Mouse (Mus musculus) lung, embryonic 16.5 days (tissue): Measurements from ENCODE around the gene Cnr2. TPM values are rescaled to one million over a fixed set of nuclear protein-coding genes. Genes with fewer than 3 reads are reported as not detected.

Experiments used
- ATAC-seq: fragments of 200-750 bp; cut with Nextera tagmentation; 2 replicates; pipeline ENCODE4 v1.8.0; 2017; ENCODE audit warnings: low read depth, mild to moderate bottlenecking, moderate library complexity
- H3K27ac ChIP-seq: fragments of 300-500 bp; sonication (generic); 2 replicates; pipeline ENCODE4 v1.5.1; 2014; ENCODE audit warnings: mild to moderate bottlenecking, control low read depth, low read length
- H3K27me3 ChIP-seq: fragments of 300-500 bp; sonication (generic); 2 replicates; pipeline ENCODE4 v1.6.1; 2014; ENCODE audit warnings: low read depth, low read length, mixed read lengths; ENCODE audit not compliant: control insufficient read depth, insufficient read depth
- H3K36me3 ChIP-seq: fragments of 300-500 bp; sonication (generic); 2 replicates; pipeline ENCODE4 v1.6.1; 2014; ENCODE audit warnings: low read length; ENCODE audit not compliant: control insufficient read depth, insufficient read depth
- H3K4me1 ChIP-seq: fragments of 300-500 bp; sonication (generic); replicated peaks from 2 replicates; pipeline ENCODE4 v1.6.1; 2014; ENCODE audit warnings: low read length, mixed read lengths; ENCODE audit not compliant: control insufficient read depth, insufficient read depth
- H3K4me2 ChIP-seq: fragments of 300-500 bp; sonication (generic); 2 replicates; pipeline ENCODE4 v1.6.1; 2014; ENCODE audit warnings: low read depth, low read length, control low read depth
- H3K4me3 ChIP-seq: fragments of 300-500 bp; sonication (generic); 2 replicates; pipeline ENCODE4 v1.5.1; 2014; ENCODE audit warnings: mild to moderate bottlenecking, low read length, control low read depth
- H3K9ac ChIP-seq: fragments of 300-500 bp; sonication (generic); 2 replicates; pipeline ENCODE4 v1.6.1; 2014; ENCODE audit warnings: low read length, control low read depth
- H3K9me3 ChIP-seq: fragments of 300-500 bp; sonication (generic); 2 replicates; pipeline ENCODE4 v1.6.1; 2016; ENCODE audit warnings: low read length; ENCODE audit not compliant: control insufficient read depth
- WGBS: fragments of 180-500 bp; shearing (Covaris S2); extraction: QIAGEN DNeasy Blood & Tissue Kit; methylation state at CpG from one replicate; pipeline ENCODE4 v1.1.7; 2014; 5-methylcytosine and 5-hydroxymethylcytosine counted together
- polyA plus RNA-seq: library from polyadenylated mRNA; unstranded; fragments of >200 nt; fragmentation: Nextera tagmentation; extraction: Ambion mirVana; gene quantifications from 2 replicates; pipeline ENCODE4 v1.2.1, GENCODE M21; 2015

Cnr2 gene
- polyA plus RNA-seq, 1 experiment from 2014 or later = 1.3 TPM

DNA sequence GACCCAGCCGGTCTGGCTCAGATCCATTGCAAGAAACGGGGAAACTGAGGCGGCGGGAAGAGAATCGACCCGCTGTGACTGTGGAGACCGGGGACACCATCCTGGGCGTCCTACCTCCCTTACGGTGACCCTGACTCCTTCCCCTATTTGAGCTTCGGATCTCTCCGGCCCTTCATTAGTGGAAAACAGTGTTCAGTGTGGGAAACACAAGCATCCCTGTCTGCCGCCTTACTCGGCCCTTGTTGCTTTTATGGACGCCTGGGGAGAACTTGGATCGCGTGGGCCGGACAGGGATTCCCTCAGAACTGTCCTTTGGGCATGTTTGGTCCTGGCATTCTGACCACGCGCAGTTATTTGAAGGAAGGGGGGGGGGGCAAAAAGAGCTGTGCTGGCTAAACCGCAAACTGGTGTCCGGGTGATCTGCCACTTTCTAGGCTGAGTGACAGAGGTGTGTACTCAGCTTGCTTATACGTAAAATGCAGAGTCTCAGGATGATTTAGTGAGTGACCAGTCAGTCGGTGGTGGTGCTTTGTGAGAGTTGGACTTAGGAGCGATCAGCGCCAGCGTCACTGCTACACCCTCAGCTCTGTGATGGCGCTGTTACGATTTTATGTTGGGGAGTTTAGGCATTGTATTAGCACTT, 51.6 kb downstream of the Cnr2 start:
- Histone ChIP-seq H3K4me3 (peak overlapping the region; percentile 92), H3K9ac (peak overlapping the region; percentile 87), H3K27ac (peak overlapping the region; percentile 62), H3K36me3 (peaks cover 10% of the 10 kb centered on the region), H3K9me3 (peaks cover 5% of the 10 kb centered on the region), H3K27me3 (no peaks in the 10 kb centered on the region), H3K4me1 (peaks cover 12% of the 10 kb centered on the region; the same call in 1 of the 2 replicates), H3K4me2 (peak overlapping the region; percentile 80)
- ATAC-seq = peak; percentile 43
- under 1% methylated on average over 28 of the region's 28 CpGs for WGBS

- Histone ChIP-seq H3K9ac (no peak overlapping the region), H3K4me2 (no peak overlapping the region), H3K9me3 (peaks cover 5% of the 10 kb centered on the region), H3K4me1 (peaks cover 12% of the 10 kb centered on the region; the same call in 1 of the 2 replicates), H3K36me3 (peaks cover 11% of the 10 kb centered on the region), H3K27ac (no peak overlapping the region), H3K27me3 (no peaks in the 10 kb centered on the region), H3K4me3 (no peak overlapping the region)
- whole genome bisulfite sequencing = 80% methylated on average over 8 of the region's 8 CpGs
- ATAC-seq = no peak
Observed at GRCm38 (mm10) chr4:135948142-135948541, 52.9 kb downstream of the Cnr2 start.

GRCm38 (mm10) chr4:135949475-135949874, 54.3 kb downstream of the Cnr2 start:
- ATAC-seq = no peak
- Histone ChIP-seq H3K9me3 (peaks cover 5% of the 10 kb centered on the region), H3K4me1 (peaks cover 12% of the 10 kb centered on the region; the same call in 1 of the 2 replicates), H3K9ac (no peak overlapping the region), H3K4me3 (no peak overlapping the region), H3K4me2 (no peak overlapping the region), H3K27me3 (no peaks in the 10 kb centered on the region), H3K36me3 (peaks cover 11% of the 10 kb centered on the region), H3K27ac (no peak overlapping the region; the same call in 1 of the 2 replicates)
- WGBS = 71% methylated on average over 10 of the region's 10 CpGs

DNA sequence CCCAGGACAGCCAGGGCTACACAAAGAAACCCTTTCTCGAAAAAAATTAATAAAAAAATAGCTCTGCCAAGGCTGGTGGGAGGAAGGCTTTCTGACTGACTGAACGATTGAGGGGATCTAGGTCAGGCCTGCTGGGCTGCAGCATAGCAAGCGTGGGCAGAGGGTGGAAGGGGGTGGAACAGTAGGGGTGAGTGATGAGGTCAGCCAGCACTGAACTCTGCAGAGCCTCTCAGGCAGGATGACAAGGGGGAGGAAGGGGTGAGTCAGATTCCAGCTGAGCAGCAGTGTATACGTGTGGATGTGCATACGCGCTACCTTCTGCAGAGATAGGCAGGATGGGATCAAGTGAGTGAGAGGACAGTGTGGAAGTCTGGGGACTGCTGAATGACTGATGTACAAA, 54.7 kb downstream of the Cnr2 start:
- Histone ChIP-seq H3K4me2 (no peak overlapping the region), H3K4me1 (peaks cover 12% of the 10 kb centered on the region; the same call in 1 of the 2 replicates), H3K9ac (no peak overlapping the region), H3K27me3 (no peaks in the 10 kb centered on the region), H3K4me3 (no peak overlapping the region), H3K36me3 (peaks cover 11% of the 10 kb centered on the region), H3K9me3 (peaks cover 5% of the 10 kb centered on the region), H3K27ac (no peak overlapping the region)
- ATAC-seq = no peak
- WGBS = 45% methylated on average over 6 of the region's 6 CpGs

DNA sequence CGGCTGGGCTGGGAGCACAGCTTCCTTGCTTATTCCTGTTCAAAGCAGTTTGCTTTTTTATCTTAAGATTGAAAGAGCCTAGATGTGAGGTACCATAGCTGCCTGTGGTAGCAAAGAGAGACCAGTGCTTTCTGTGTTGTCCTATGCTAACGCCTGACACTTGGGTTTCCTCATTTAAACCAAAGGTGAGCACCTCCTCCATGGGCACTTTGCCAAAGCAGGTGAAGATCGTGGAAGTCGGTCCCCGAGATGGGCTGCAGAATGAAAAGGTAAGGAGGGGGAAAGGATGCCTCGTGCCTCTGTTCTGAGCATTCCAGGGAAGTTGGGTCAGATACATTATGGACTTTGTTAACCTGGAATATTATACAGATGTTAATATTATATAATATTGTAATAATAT, 55.2 kb downstream of the Cnr2 start:
- no peak overlapping the region for H3K4me2 ChIP-seq
- H3K36me3 ChIP-seq = peaks cover 11% of the 10 kb centered on the region
- no peak overlapping the region for H3K4me3 ChIP-seq
- H3K4me1 ChIP-seq = peaks cover 12% of the 10 kb centered on the region; the same call in 1 of the 2 replicates
- ATAC-seq = no peak
- no peaks in the 10 kb centered on the region for H3K27me3 ChIP-seq
- H3K27ac ChIP-seq = no peak overlapping the region
- H3K9me3 ChIP-seq = peaks cover 5% of the 10 kb centered on the region
- H3K9ac ChIP-seq = no peak overlapping the region
- WGBS = 69% methylated on average over 6 of the region's 6 CpGs

GRCm38 (mm10) chr4:135951505-135951904, 56.3 kb downstream of the Cnr2 start:
- Histone ChIP-seq H3K9me3 (peaks cover 5% of the 10 kb centered on the region), H3K27ac (no peak overlapping the region), H3K27me3 (no peaks in the 10 kb centered on the region), H3K9ac (no peak overlapping the region), H3K36me3 (peaks cover 13% of the 10 kb centered on the region), H3K4me1 (0 out of 2 replicates have a peak, but pooled peaks cover 7% of the 10 kb centered on the region), H3K4me2 (no peak overlapping the region), H3K4me3 (no peak overlapping the region)
- ATAC-seq = no peak
- WGBS = 90% methylated on average over 3 of the region's 3 CpGs

- Histone ChIP-seq H3K9ac (no peak overlapping the region), H3K9me3 (peaks cover 5% of the 10 kb centered on the region), H3K4me3 (no peak overlapping the region), H3K36me3 (peaks cover 13% of the 10 kb centered on the region), H3K4me2 (no peak overlapping the region), H3K4me1 (0 out of 2 replicates have a peak, but pooled peaks cover 3% of the 10 kb centered on the region), H3K27me3 (no peaks in the 10 kb centered on the region), H3K27ac (no peak overlapping the region)
- ATAC-seq = no peak
- 78% methylated on average over 3 of the region's 3 CpGs for WGBS
Observed at GRCm38 (mm10) chr4:135953179-135953578, 58.0 kb downstream of the Cnr2 start.

GRCm38 (mm10) chr4:135954241-135954640, 59.0 kb downstream of the Cnr2 start:
- 11% methylated on average over 2 of the region's 2 CpGs for WGBS
- no peak overlapping the region for H3K9ac ChIP-seq
- peaks cover 5% of the 10 kb centered on the region for H3K9me3 ChIP-seq
- H3K4me1 ChIP-seq = 0 out of 2 replicates have a peak, but pooled peaks cover 3% of the 10 kb centered on the region
- no peak overlapping the region for H3K27ac ChIP-seq
- H3K36me3 ChIP-seq = peaks cover 17% of the 10 kb centered on the region
- peak; percentile 48; the same call in 1 of the 2 replicates for ATAC-seq
- H3K4me3 ChIP-seq = no peak overlapping the region
- no peak overlapping the region for H3K4me2 ChIP-seq
- H3K27me3 ChIP-seq = no peaks in the 10 kb centered on the region

- H3K4me2 ChIP-seq = no peak overlapping the region
- no peak overlapping the region for H3K27ac ChIP-seq
- 81% methylated on average over 9 of the region's 9 CpGs for WGBS
- H3K4me1 ChIP-seq = no peaks in the 10 kb centered on the region
- H3K4me3 ChIP-seq = no peak overlapping the region
- H3K9me3 ChIP-seq = peaks cover 5% of the 10 kb centered on the region
- no peaks in the 10 kb centered on the region for H3K27me3 ChIP-seq
- peaks cover 20% of the 10 kb centered on the region for H3K36me3 ChIP-seq
- ATAC-seq = no peak
- H3K9ac ChIP-seq = no peak overlapping the region
Observed at GRCm38 (mm10) chr4:135955886-135956285, 60.7 kb downstream of the Cnr2 start.
